Mouse (Mus musculus): Measurements from ENCODE around the gene Zfc3h1.

Zfc3h1 gene

GRCm38 (mm10) chr10:115385018-115386002 lies 551 bp downstream of the Zfc3h1 start:
- DNase-seq (ENCODE audit: low spot score in 2 of 2): peak; percentile 43 to 47

- no peak for DNase-seq (ENCODE audit: low spot score in 2 of 2)
These were observed 3.1 kb downstream of the Zfc3h1 start for GRCm38 (mm10) chr10:115387891-115388290.

GRCm38 (mm10) chr10:115391076-115391475 lies 6.3 kb downstream of the Zfc3h1 start:
- no peak for DNase-seq (ENCODE audit: low spot score in 2 of 2)

GRCm38 (mm10) chr10:115391896-115392295 lies 7.1 kb downstream of the Zfc3h1 start:
- no peak for DNase-seq (ENCODE audit: low spot score in 2 of 2)

- peak; percentile 13 to 64 for DNase-seq (ENCODE audit: low spot score in 2 of 2)
These were observed 21.6 kb downstream of the Zfc3h1 start for GRCm38 (mm10) chr10:115406393-115406792.

- DNase-seq (ENCODE audit: low spot score in 2 of 2): no peak
These were observed 28.7 kb downstream of the Zfc3h1 start for GRCm38 (mm10) chr10:115413496-115413895.

- no peak for DNase-seq (ENCODE audit: low spot score in 2 of 2)
These were observed 29.3 kb downstream of the Zfc3h1 start for GRCm38 (mm10) chr10:115414056-115414455.

GRCm38 (mm10) chr10:115421976-115422375 lies 37.2 kb downstream of the Zfc3h1 start:
- no peak for DNase-seq (ENCODE audit: low spot score in 2 of 2)

- no peak for DNase-seq (ENCODE audit: low spot score in 2 of 2)
These were observed 40.6 kb downstream of the Zfc3h1 start for GRCm38 (mm10) chr10:115425351-115425750.

- DNase-seq (ENCODE audit: low spot score in 2 of 2): no peak
These were observed 52.5 kb downstream of the Zfc3h1 start for GRCm38 (mm10) chr10:115437286-115437685.

GRCm38 (mm10) chr10:115448614-115449013 lies 63.9 kb downstream of the Zfc3h1 start:
- no peak for DNase-seq (ENCODE audit: low spot score in 2 of 2)

GRCm38 (mm10) chr10:115457368-115458021 lies 72.7 kb downstream of the Zfc3h1 start:
- no peak for DNase-seq (ENCODE audit: low spot score in 2 of 2)

GRCm38 (mm10) chr10:115462646-115463045 lies 77.9 kb downstream of the Zfc3h1 start:
- no peak for DNase-seq (ENCODE audit: low spot score in 2 of 2)

GRCm38 (mm10) chr10:115465072-115465471 lies 80.3 kb downstream of the Zfc3h1 start:
- no peak for DNase-seq (ENCODE audit: low spot score in 2 of 2)

GRCm38 (mm10) chr10:115465778-115466177 lies 81.0 kb downstream of the Zfc3h1 start:
- DNase-seq (ENCODE audit: low spot score in 2 of 2): no peak

- no peak for DNase-seq (ENCODE audit: low spot score in 2 of 2)
These were observed 83.2 kb downstream of the Zfc3h1 start for GRCm38 (mm10) chr10:115467985-115468384.

GRCm38 (mm10) chr10:115468632-115469031 lies 83.9 kb downstream of the Zfc3h1 start:
- DNase-seq (ENCODE audit: low spot score in 2 of 2): no peak

- DNase-seq (ENCODE audit: low spot score in 2 of 2): no peak
These were observed 84.3 kb downstream of the Zfc3h1 start for GRCm38 (mm10) chr10:115469040-115469439.

- DNase-seq (ENCODE audit: low spot score in 2 of 2): no peak
These were observed 86.0 kb downstream of the Zfc3h1 start for GRCm38 (mm10) chr10:115470621-115471334.

- DNase-seq (ENCODE audit: low spot score in 2 of 2): no peak
These were observed 88.6 kb downstream of the Zfc3h1 start for GRCm38 (mm10) chr10:115473213-115473961.

GRCm38 (mm10) chr10:115475000-115475550 lies 90.3 kb downstream of the Zfc3h1 start:
- no peak for DNase-seq (ENCODE audit: low spot score in 2 of 2)

Data from frontal cortex, postnatal 14 days (tissue).